Mouse (Mus musculus) E14TG2a.4 (cell line): Measurements from ENCODE around the gene Cryba4.

ENCODE experiments used
- CTCF ChIP-seq: conservative IDR thresholded peaks from 2 replicates; pipeline ENCODE4 v1.5.1; 2014; ENCODE audit warnings: low read length
- NANOG ChIP-seq: IDR thresholded peaks from 2 replicates; pipeline ENCODE4 v1.6.1; 2014; ENCODE audit warnings: borderline replicate concordance, low read length, mixed read lengths
- POU5F1 ChIP-seq: IDR thresholded peaks from 2 replicates; pipeline ENCODE4 v1.6.1; 2014; ENCODE audit warnings: low read length, borderline replicate concordance

GRCm38 (mm10) chr5:112254282-112254806 lies 2.0 kb upstream of the Cryba4 start:
- TF ChIP-seq CTCF (no peak), NANOG (no peak), POU5F1 (no peak)
